Mouse (Mus musculus): ENCODE measurements at regions not wholly inside any gene's neighbourhood (a gene's known extent, or its start where the extent isn't known, plus 50 kb on each side); places are given as distances from the start of the nearest gene placed in this dataset.

GRCm38 (mm10) chr9:62611452-62611851, 66.2 kb upstream of the Itga11 start:
- Histone ChIP-seq H3ac (ENCODE audit: control insufficient read depth, insufficient read length) (no peak overlapping the region), H3K79me2 (ENCODE audit: control insufficient read depth, insufficient read depth) (no peaks in the 10 kb centered on the region), H3K4me2 (ENCODE audit: low read depth) (no peak overlapping the region), H3K27me3 (ENCODE audit: control insufficient read depth, insufficient read depth, insufficient read length) (no peaks in the 10 kb centered on the region), H3K36me3 (ENCODE audit: control insufficient read depth, insufficient read depth) (no peaks in the 10 kb centered on the region), H3K4me3 (no peak overlapping the region)
- no peak for TF ChIP-seq E2F4 (IDR thresholded peaks at IDR 0.05; ENCODE audit: insufficient read depth)

- H3K4me3 ChIP-seq = no peak overlapping the region
- TF ChIP-seq CEBPB (IDR thresholded peaks at IDR 0.05; ENCODE audit: insufficient read depth, poor library complexity, severe bottlenecking) = no peak
- no peak for TF ChIP-seq TCF12 (IDR thresholded peaks at IDR 0.05; ENCODE audit: insufficient read depth, poor library complexity, severe bottlenecking)
- TF ChIP-seq SRF (IDR thresholded peaks at IDR 0.05; ENCODE audit: control insufficient read depth, insufficient read length, low read depth) = no peak
- no peak for TF ChIP-seq POLR2A (IDR thresholded peaks at IDR 0.05; ENCODE audit: insufficient read length, low read depth)
- TF ChIP-seq TCF3 (IDR thresholded peaks at IDR 0.05; ENCODE audit: insufficient read length, low read depth) = no peak
- TF ChIP-seq MYOG (IDR thresholded peaks at IDR 0.05; ENCODE audit: control insufficient read depth in 1 of 3, insufficient read depth in 1 of 3, insufficient read length in 2 of 3, low read depth in 2 of 3) = no peak
- no peak for TF ChIP-seq MYOD1 (IDR thresholded peaks at IDR 0.05; ENCODE audit: control insufficient read depth in 1 of 3, insufficient read length in 2 of 3, low read depth in 2 of 3)
- no peak for TF ChIP-seq MAX (IDR thresholded peaks at IDR 0.05; ENCODE audit: low read depth)
- TF ChIP-seq REST (IDR thresholded peaks at IDR 0.05; ENCODE audit: insufficient read depth, insufficient read length) = no peak
- no peak for TF ChIP-seq USF1 (IDR thresholded peaks at IDR 0.05; ENCODE audit: low read depth)
- no peak for TF ChIP-seq E2F4 (IDR thresholded peaks at IDR 0.05; ENCODE audit: insufficient read depth)
- no peak for TF ChIP-seq POLR2AphosphoS2 (IDR thresholded peaks at IDR 0.05; ENCODE audit: insufficient read length, low read depth)
- no peak overlapping the region for H3ac ChIP-seq (ENCODE audit: control insufficient read depth, insufficient read length)
- no peak overlapping the region for H3K4me2 ChIP-seq (ENCODE audit: low read depth)
- H3K27me3 ChIP-seq (ENCODE audit: control insufficient read depth, insufficient read depth, insufficient read length) = no peaks in the 10 kb centered on the region
- no peaks in the 10 kb centered on the region for H3K79me2 ChIP-seq (ENCODE audit: control insufficient read depth, insufficient read depth)
- no peaks in the 10 kb centered on the region for H3K36me3 ChIP-seq (ENCODE audit: control insufficient read depth, insufficient read depth)
These were observed 64.6 kb upstream of the Itga11 start for GRCm38 (mm10) chr9:62613053-62613452.

- no peaks in the 10 kb centered on the region for H3K36me3 ChIP-seq (ENCODE audit: control insufficient read depth, insufficient read depth)
- H3K4me2 ChIP-seq (ENCODE audit: low read depth) = no peak overlapping the region
- TF ChIP-seq CEBPB (IDR thresholded peaks at IDR 0.05; ENCODE audit: insufficient read depth, poor library complexity, severe bottlenecking) = no peak
- TF ChIP-seq REST (IDR thresholded peaks at IDR 0.05; ENCODE audit: insufficient read depth, insufficient read length) = no peak
- TF ChIP-seq TCF12 (IDR thresholded peaks at IDR 0.05; ENCODE audit: insufficient read depth, poor library complexity, severe bottlenecking) = no peak
- no peak for TF ChIP-seq MYOG (IDR thresholded peaks at IDR 0.05; ENCODE audit: control insufficient read depth in 1 of 3, insufficient read depth in 1 of 3, insufficient read length in 2 of 3, low read depth in 2 of 3)
- no peak for TF ChIP-seq POLR2AphosphoS2 (IDR thresholded peaks at IDR 0.05; ENCODE audit: insufficient read length, low read depth)
- no peak for TF ChIP-seq MYOD1 (IDR thresholded peaks at IDR 0.05; ENCODE audit: control insufficient read depth in 1 of 3, insufficient read length in 2 of 3, low read depth in 2 of 3)
- no peak for TF ChIP-seq SRF (IDR thresholded peaks at IDR 0.05; ENCODE audit: control insufficient read depth, insufficient read length, low read depth)
- no peak for TF ChIP-seq MAX (IDR thresholded peaks at IDR 0.05; ENCODE audit: low read depth)
- no peak for TF ChIP-seq E2F4 (IDR thresholded peaks at IDR 0.05; ENCODE audit: insufficient read depth)
- no peak for TF ChIP-seq POLR2A (IDR thresholded peaks at IDR 0.05; ENCODE audit: insufficient read length, low read depth)
- no peak for TF ChIP-seq USF1 (IDR thresholded peaks at IDR 0.05; ENCODE audit: low read depth)
- no peak for TF ChIP-seq TCF3 (IDR thresholded peaks at IDR 0.05; ENCODE audit: insufficient read length, low read depth)
- no peak overlapping the region for H3K4me3 ChIP-seq
- no peaks in the 10 kb centered on the region for H3K79me2 ChIP-seq (ENCODE audit: control insufficient read depth, insufficient read depth)
- H3ac ChIP-seq (ENCODE audit: control insufficient read depth, insufficient read length) = no peak overlapping the region
- H3K27me3 ChIP-seq (ENCODE audit: control insufficient read depth, insufficient read depth, insufficient read length) = no peaks in the 10 kb centered on the region
These were observed 63.8 kb upstream of the Itga11 start for GRCm38 (mm10) chr9:62613806-62614205.

GRCm38 (mm10) chr9:62614950-62615349, 62.7 kb upstream of the Itga11 start:
- TF ChIP-seq E2F4 (IDR thresholded peaks at IDR 0.05; ENCODE audit: insufficient read depth) (no peak), POLR2A (IDR thresholded peaks at IDR 0.05; ENCODE audit: insufficient read length, low read depth) (no peak)
- no peaks in the 10 kb centered on the region for H3K79me2 ChIP-seq (ENCODE audit: control insufficient read depth, insufficient read depth)
- no peaks in the 10 kb centered on the region for H3K27me3 ChIP-seq (ENCODE audit: control insufficient read depth, insufficient read depth, insufficient read length)
- no peaks in the 10 kb centered on the region for H3K36me3 ChIP-seq (ENCODE audit: control insufficient read depth, insufficient read depth)
- no peak overlapping the region for H3ac ChIP-seq (ENCODE audit: control insufficient read depth, insufficient read length)
- no peak overlapping the region for H3K4me2 ChIP-seq (ENCODE audit: low read depth)
- H3K4me3 ChIP-seq = no peak overlapping the region

- H3K27me3 ChIP-seq (ENCODE audit: control insufficient read depth, insufficient read depth, insufficient read length) = no peaks in the 10 kb centered on the region
- TF ChIP-seq USF1 (IDR thresholded peaks at IDR 0.05; ENCODE audit: low read depth) (no peak), SRF (IDR thresholded peaks at IDR 0.05; ENCODE audit: control insufficient read depth, insufficient read length, low read depth) (no peak), TCF3 (IDR thresholded peaks at IDR 0.05; ENCODE audit: insufficient read length, low read depth) (no peak), POLR2A (IDR thresholded peaks at IDR 0.05; ENCODE audit: insufficient read length, low read depth) (no peak), MYOG (IDR thresholded peaks at IDR 0.05; ENCODE audit: control insufficient read depth in 1 of 3, insufficient read depth in 1 of 3, insufficient read length in 2 of 3, low read depth in 2 of 3) (no peak), CEBPB (IDR thresholded peaks at IDR 0.05; ENCODE audit: insufficient read depth, poor library complexity, severe bottlenecking) (no peak), MYOD1 (IDR thresholded peaks at IDR 0.05; ENCODE audit: control insufficient read depth in 1 of 3, insufficient read length in 2 of 3, low read depth in 2 of 3) (no peak), E2F4 (IDR thresholded peaks at IDR 0.05; ENCODE audit: insufficient read depth) (no peak), TCF12 (IDR thresholded peaks at IDR 0.05; ENCODE audit: insufficient read depth, poor library complexity, severe bottlenecking) (no peak), MAX (IDR thresholded peaks at IDR 0.05; ENCODE audit: low read depth) (no peak), POLR2AphosphoS2 (IDR thresholded peaks at IDR 0.05; ENCODE audit: insufficient read length, low read depth) (no peak), REST (IDR thresholded peaks at IDR 0.05; ENCODE audit: insufficient read depth, insufficient read length) (no peak)
- H3K4me2 ChIP-seq (ENCODE audit: low read depth) = no peak overlapping the region
- H3K4me3 ChIP-seq = no peak overlapping the region
- no peaks in the 10 kb centered on the region for H3K36me3 ChIP-seq (ENCODE audit: control insufficient read depth, insufficient read depth)
- no peak overlapping the region for H3ac ChIP-seq (ENCODE audit: control insufficient read depth, insufficient read length)
- no peaks in the 10 kb centered on the region for H3K79me2 ChIP-seq (ENCODE audit: control insufficient read depth, insufficient read depth)
These were observed 61.8 kb upstream of the Itga11 start for GRCm38 (mm10) chr9:62615799-62616198.

Measured in myocyte (in vitro differentiated cells).